Mouse (Mus musculus): ENCODE measurements at regions not wholly inside any gene's neighbourhood (a gene's known extent, or its start where the extent isn't known, plus 50 kb on each side); places are given as distances from the start of the nearest gene placed in this dataset.

GRCm38 (mm10) chr2:95637533-95637932 is 680.4 kb upstream of the Lrrc4c start:
- no peaks in the 10 kb centered on the region for H3K4me1 ChIP-seq (ENCODE audit: control insufficient read depth, insufficient read depth, low read length)
- no peak overlapping the region for H3K4me2 ChIP-seq (ENCODE audit: low read depth, low read length)
- ATAC-seq (ENCODE audit: low read depth), result no peak
- no peaks in the 10 kb centered on the region for H3K36me3 ChIP-seq (ENCODE audit: control insufficient read depth, insufficient read depth, low read length)
- H3K4me3 ChIP-seq (ENCODE audit: low read depth, low read length), result no peak overlapping the region
- 96% methylated on average over 1 of the region's 1 CpGs for WGBS
- H3K27ac ChIP-seq (ENCODE audit: low read depth, low read length), result no peak overlapping the region
- no peaks in the 10 kb centered on the region for H3K9me3 ChIP-seq (ENCODE audit: control insufficient read depth, low read length)
- H3K27me3 ChIP-seq (ENCODE audit: control insufficient read depth, insufficient read depth, low read length), result no peaks in the 10 kb centered on the region
- no peak overlapping the region for H3K9ac ChIP-seq (replicated peaks; ENCODE audit: low read depth, low read length)

DNA sequence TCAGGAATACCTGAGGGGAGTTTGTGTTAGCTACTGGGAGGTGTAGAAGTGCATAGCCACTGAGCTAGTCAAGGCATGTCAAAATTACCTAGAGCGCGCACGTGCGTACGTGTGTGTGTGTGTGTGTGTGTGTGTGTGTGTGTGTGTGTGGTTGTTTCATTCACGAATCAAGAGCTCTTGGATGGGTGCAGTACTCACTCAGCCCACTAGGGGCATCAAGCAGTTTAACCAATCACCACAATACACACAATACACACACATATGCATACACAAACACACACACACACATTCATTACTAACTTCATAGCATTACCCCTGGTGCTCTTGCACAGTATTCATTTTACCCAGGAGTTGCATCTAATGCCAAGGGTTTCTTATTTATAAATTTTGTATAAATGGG is 643.6 kb upstream of the Lrrc4c start:
- no peak overlapping the region for H3K9ac ChIP-seq (replicated peaks; ENCODE audit: low read depth, low read length)
- H3K27me3 ChIP-seq (ENCODE audit: control insufficient read depth, insufficient read depth, low read length), result no peaks in the 10 kb centered on the region
- no peaks in the 10 kb centered on the region for H3K4me1 ChIP-seq (ENCODE audit: control insufficient read depth, insufficient read depth, low read length)
- no peak overlapping the region for H3K4me2 ChIP-seq (ENCODE audit: low read depth, low read length)
- H3K9me3 ChIP-seq (ENCODE audit: control insufficient read depth, low read length), result no peaks in the 10 kb centered on the region
- no peak for ATAC-seq (ENCODE audit: low read depth)
- no peaks in the 10 kb centered on the region for H3K36me3 ChIP-seq (ENCODE audit: control insufficient read depth, insufficient read depth, low read length)
- no peak overlapping the region for H3K4me3 ChIP-seq (ENCODE audit: low read depth, low read length)
- no peak overlapping the region for H3K27ac ChIP-seq (ENCODE audit: low read depth, low read length)
- 88% methylated on average over 6 of the region's 6 CpGs for WGBS

DNA sequence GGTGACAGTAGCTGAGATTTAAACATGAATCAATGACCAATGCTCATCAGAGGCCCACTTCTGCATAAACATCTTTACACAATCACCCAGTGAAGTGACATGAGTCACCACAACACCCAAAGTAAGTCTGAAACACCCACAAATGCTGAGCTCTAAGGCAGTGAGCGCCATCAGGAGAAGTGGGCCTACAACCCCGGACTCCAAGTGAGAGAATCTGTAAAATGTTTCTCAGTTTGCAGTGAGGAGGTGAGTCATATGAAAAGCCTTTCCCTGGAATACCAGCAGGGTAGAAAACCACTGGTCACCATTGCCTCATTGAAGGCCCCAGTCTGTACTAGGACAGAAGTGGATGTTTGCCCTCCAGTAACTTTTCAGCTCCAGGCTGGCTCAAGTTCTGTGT is 602.6 kb upstream of the Lrrc4c start:
- H3K4me3 ChIP-seq (ENCODE audit: low read depth, low read length), result no peak overlapping the region
- ATAC-seq (ENCODE audit: low read depth), result no peak
- WGBS, result 95% methylated on average over 2 of the region's 2 CpGs
- H3K9me3 ChIP-seq (ENCODE audit: control insufficient read depth, low read length), result no peaks in the 10 kb centered on the region
- no peak overlapping the region for H3K4me2 ChIP-seq (ENCODE audit: low read depth, low read length)
- H3K9ac ChIP-seq (replicated peaks; ENCODE audit: low read depth, low read length), result no peak overlapping the region
- H3K4me1 ChIP-seq (ENCODE audit: control insufficient read depth, insufficient read depth, low read length), result no peaks in the 10 kb centered on the region
- no peak overlapping the region for H3K27ac ChIP-seq (ENCODE audit: low read depth, low read length)
- H3K27me3 ChIP-seq (ENCODE audit: control insufficient read depth, insufficient read depth, low read length), result no peaks in the 10 kb centered on the region
- no peaks in the 10 kb centered on the region for H3K36me3 ChIP-seq (ENCODE audit: control insufficient read depth, insufficient read depth, low read length)

Data from neural tube, embryonic 14.5 days (tissue).